Mouse (Mus musculus) megakaryocyte progenitor cell, adult 5-6 weeks (primary cell): Measurements from ENCODE around the gene Wipf2. TPM values are rescaled to one million over a fixed set of nuclear protein-coding genes. Genes with fewer than 3 reads are reported as not detected.

Experiments
- total RNA-seq, 2 experiments: library from RNA; stranded (forward) in 1 of 2; stranded (reverse) in 1 of 2; fragments of 157-497, 149-512 nt in 1 of 2; fragments of 200-1000 nt in 1 of 2; gene quantifications; 2 replicates each; pipeline versions ENCODE4 v1.2.3 to v1.2.4; 2015 to 2017

Gene Wipf2
- total RNA-seq, 2 experiments from 2014 or later, result 3.0 to 15.0 TPM

Other genes with a start within 250 kb of the Wipf2 start
- 9.7 and 12.5 TPM in 2 replicates for gene Gm12355, start 238.0 kb upstream of the Wipf2 start, total RNA-seq (2015)
- gene Gm12355, start 238.0 kb upstream of the Wipf2 start, total RNA-seq (2017), result 3.2 and 5.2 TPM in 2 replicates
- not detected in 2 replicates for gene Gsdma3, start 237.3 kb upstream of the Wipf2 start, total RNA-seq (2015)
- gene Gsdma3, start 237.3 kb upstream of the Wipf2 start, total RNA-seq (2017), result not detected in 2 replicates
- gene Gsdma2, start 216.9 kb upstream of the Wipf2 start, total RNA-seq (2015), result not detected in 2 replicates
- not detected in 2 replicates for gene Gsdma2, start 216.9 kb upstream of the Wipf2 start, total RNA-seq (2017)
- gene Gsdma, start 199.3 kb upstream of the Wipf2 start, total RNA-seq (2015), result not detected in 2 replicates
- gene Gsdma, start 199.3 kb upstream of the Wipf2 start, total RNA-seq (2017), result not detected in 2 replicates
- gene Psmd3, start 181.1 kb upstream of the Wipf2 start, total RNA-seq (2015), result 38.0 and 38.6 TPM in 2 replicates
- 70.9 and 71.9 TPM in 2 replicates for gene Psmd3, start 181.1 kb upstream of the Wipf2 start, total RNA-seq (2017)
- not detected in 2 replicates for gene Csf3, start 162.4 kb upstream of the Wipf2 start, total RNA-seq (2015)
- not detected in 2 replicates for gene Csf3, start 162.4 kb upstream of the Wipf2 start, total RNA-seq (2017)
- gene Med24, start 134.2 kb upstream of the Wipf2 start, total RNA-seq (2015), result 28.7 and 30.9 TPM in 2 replicates
- 36.2 and 46.3 TPM in 2 replicates for gene Med24, start 134.2 kb upstream of the Wipf2 start, total RNA-seq (2017)
- gene Thra, start 123.0 kb upstream of the Wipf2 start, total RNA-seq (2015), result 34.2 and 34.6 TPM in 2 replicates
- 21.8 and 25.3 TPM in 2 replicates for gene Thra, start 123.0 kb upstream of the Wipf2 start, total RNA-seq (2017)
- gene Nr1d1, start 88.3 kb upstream of the Wipf2 start, total RNA-seq (2015), result 3.3 and 3.5 TPM in 2 replicates
- 0.47 and 0.87 TPM in 2 replicates for gene Nr1d1, start 88.3 kb upstream of the Wipf2 start, total RNA-seq (2017)
- gene Msl1, start 68.1 kb upstream of the Wipf2 start, total RNA-seq (2015), result 60.8 and 62.0 TPM in 2 replicates
- 76.3 and 99.9 TPM in 2 replicates for gene Msl1, start 68.1 kb upstream of the Wipf2 start, total RNA-seq (2017)
- gene Casc3, start 58.7 kb upstream of the Wipf2 start, total RNA-seq (2015), result 38.3 and 39.0 TPM in 2 replicates
- gene Casc3, start 58.7 kb upstream of the Wipf2 start, total RNA-seq (2017), result 18.3 and 31.7 TPM in 2 replicates
- gene Rapgefl1, start 26.9 kb upstream of the Wipf2 start, total RNA-seq (2015), result 0.24 and 1.8 TPM in 2 replicates
- gene Rapgefl1, start 26.9 kb upstream of the Wipf2 start, total RNA-seq (2017), result not detected in 2 replicates
- gene Cdc6, start 44.2 kb downstream of the Wipf2 start, total RNA-seq (2015), result 42.6 and 56.1 TPM in 2 replicates
- 40.7 and 44.1 TPM in 2 replicates for gene Cdc6, start 44.2 kb downstream of the Wipf2 start, total RNA-seq (2017)
- gene Rara, start 64.2 kb downstream of the Wipf2 start, total RNA-seq (2015), result 4.4 and 5.9 TPM in 2 replicates
- 1.6 and 2.2 TPM in 2 replicates for gene Rara, start 64.2 kb downstream of the Wipf2 start, total RNA-seq (2017)
- gene Gjd3, start 119.4 kb downstream of the Wipf2 start, total RNA-seq (2015), result not detected in 2 replicates
- gene Gjd3, start 119.4 kb downstream of the Wipf2 start, total RNA-seq (2017), result not detected in 2 replicates
- gene Top2a, start 160.6 kb downstream of the Wipf2 start, total RNA-seq (2015), result 284 and 285 TPM in 2 replicates
- gene Top2a, start 160.6 kb downstream of the Wipf2 start, total RNA-seq (2017), result 584 and 646 TPM in 2 replicates
- 188 and 211 TPM in 2 replicates for gene Igfbp4, start 177.6 kb downstream of the Wipf2 start, total RNA-seq (2015)
- 327 and 329 TPM in 2 replicates for gene Igfbp4, start 177.6 kb downstream of the Wipf2 start, total RNA-seq (2017)
- 2.1 and 2.4 TPM in 2 replicates for gene Tns4, start 225.7 kb downstream of the Wipf2 start, total RNA-seq (2015)
- gene Tns4, start 225.7 kb downstream of the Wipf2 start, total RNA-seq (2017), result 1.4 and 1.8 TPM in 2 replicates